Mouse (Mus musculus) heart, postnatal 0 days (tissue): ENCODE measurements around the gene Sema5a. TPM values are rescaled to one million over a fixed set of nuclear protein-coding genes. Genes with fewer than 3 reads are reported as not detected.

ENCODE experiments used
- ATAC-seq: fragments of 200-750 bp; cut with Nextera tagmentation; 2 replicates; pipeline ENCODE4 v1.8.0; 2017; ENCODE audit warnings: low read depth, moderate number of reproducible peaks, moderate library complexity; ENCODE audit not compliant: insufficient read depth
- DNase-seq: peaks from one replicate; pipeline ENCODE4 v3.0.0-alpha.2; 2016; ENCODE audit warnings: low spot score
- H3K27ac ChIP-seq: fragments of 300-500 bp; sonication (generic); 2 replicates; pipeline ENCODE4 v1.5.1; 2014; ENCODE audit warnings: low read depth, mild to moderate bottlenecking
- H3K27me3 ChIP-seq: fragments of 300-500 bp; sonication (generic); 2 replicates; pipeline ENCODE4 v1.6.1; 2014; ENCODE audit warnings: low read length, mixed read lengths; ENCODE audit not compliant: control insufficient read depth, insufficient read depth
- H3K36me3 ChIP-seq: fragments of 300-500 bp; sonication (generic); replicated peaks from 2 replicates; pipeline ENCODE4 v1.6.1; 2014; ENCODE audit warnings: low read length, mixed read lengths; ENCODE audit not compliant: control insufficient read depth, insufficient read depth
- H3K4me1 ChIP-seq: fragments of 300-500 bp; sonication (generic); 2 replicates; pipeline ENCODE4 v1.6.1; 2014; ENCODE audit warnings: antibody characterized with exemption; ENCODE audit not compliant: control insufficient read depth, insufficient read depth
- H3K4me2 ChIP-seq: fragments of 300-500 bp; sonication (generic); 2 replicates; pipeline ENCODE4 v1.6.1; 2014; ENCODE audit warnings: low read depth, mild to moderate bottlenecking, low read length, moderate library complexity
- H3K4me3 ChIP-seq: fragments of 300-500 bp; sonication (generic); 2 replicates; pipeline ENCODE4 v1.5.1; 2014; ENCODE audit warnings: low read depth, low read length
- H3K9ac ChIP-seq: fragments of 300-500 bp; sonication (generic); replicated peaks from 2 replicates; pipeline ENCODE4 v1.6.1; 2014; ENCODE audit warnings: low read depth, low read length, mixed read lengths
- H3K9me3 ChIP-seq: fragments of 300-500 bp; sonication (generic); replicated peaks from 2 replicates; pipeline ENCODE4 v1.6.1; 2016; ENCODE audit warnings: low read length; ENCODE audit not compliant: control insufficient read depth
- CTCF ChIP-seq: IDR thresholded peaks from 2 replicates; pipeline ENCODE4 v1.5.1; 2016; ENCODE audit warnings: antibody characterized with exemption, control low read depth, low read depth
- EP300 ChIP-seq: IDR thresholded peaks from 2 replicates; pipeline ENCODE4 v1.6.1; 2016; ENCODE audit warnings: antibody characterized with exemption, low read depth
- WGBS: fragments of 180-500 bp; shearing (Covaris S2); extraction: QIAGEN DNeasy Blood & Tissue Kit; methylation state at CpG from one replicate; pipeline ENCODE4 v1.1.7; 2014; 5-methylcytosine and 5-hydroxymethylcytosine counted together
- polyA plus RNA-seq: library from polyadenylated mRNA; unstranded; fragments of >200 nt; fragmentation: Nextera tagmentation; extraction: Ambion mirVana; gene quantifications from 2 replicates; pipeline ENCODE4 v1.2.1, GENCODE M21; 2015
- total RNA-seq: library from RNA; depleted of rRNA; stranded (reverse); fragments of >200 nt; gene quantifications from 2 replicates; pipeline ENCODE4 v1.2.3, GENCODE M21; 2014; ENCODE audit warnings: low replicate concordance

Sema5a gene
- total and polyA plus RNA-seq, 2 experiments from 2014 or later, result 3.7 to 11.5 TPM

DNA sequence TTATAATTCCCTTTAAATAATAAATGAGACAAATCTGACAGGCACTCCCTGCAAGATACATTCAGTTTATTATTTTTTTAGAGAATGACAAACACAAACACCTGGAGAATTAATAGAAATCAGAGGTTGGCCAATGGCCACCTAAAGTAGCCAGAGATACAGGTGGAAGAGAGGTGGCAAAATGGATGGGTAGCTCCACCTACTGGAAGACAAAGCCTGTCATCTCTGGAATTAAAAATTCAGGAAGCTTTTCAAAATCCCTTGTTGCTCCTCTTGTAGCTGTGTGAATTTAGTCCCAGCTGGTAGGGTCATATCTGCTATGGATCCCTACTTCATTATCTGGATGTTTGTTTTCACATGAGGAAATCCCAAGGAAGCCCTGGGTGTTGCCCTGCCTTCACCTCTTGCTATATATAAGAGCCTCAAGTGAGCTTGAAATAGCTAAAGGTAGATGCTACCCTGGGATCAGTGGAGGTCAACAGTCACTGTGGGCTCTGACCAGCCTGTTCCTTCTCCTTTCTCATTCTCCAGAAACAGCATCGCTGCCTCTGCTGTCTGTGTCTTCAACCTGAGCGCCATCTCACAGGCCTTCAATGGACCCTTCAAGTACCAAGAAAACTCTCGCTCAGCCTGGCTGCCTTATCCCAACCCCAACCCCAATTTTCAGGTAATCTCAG lies 323.7 kb downstream of the Sema5a start:
- TF ChIP-seq EP300 (no peak), CTCF (peak; percentile 62)
- Histone ChIP-seq H3K4me2 (no peak overlapping the region), H3K9ac (no peak overlapping the region), H3K27me3 (no peaks in the 10 kb centered on the region), H3K36me3 (no peaks in the 10 kb centered on the region), H3K4me3 (no peak overlapping the region), H3K4me1 (no peaks in the 10 kb centered on the region), H3K9me3 (no peaks in the 10 kb centered on the region), H3K27ac (no peak overlapping the region)
- ATAC-seq (no peak), DNase-seq (peak; percentile 41)
- WGBS, result 93% methylated on average over 3 of the region's 3 CpGs

GRCm38 (mm10) chr15:32568858-32569387 lies 324.3 kb downstream of the Sema5a start:
- no peak overlapping the region for H3K4me3 ChIP-seq
- no peak for TF ChIP-seq EP300
- H3K36me3 ChIP-seq, result no peaks in the 10 kb centered on the region
- H3K9ac ChIP-seq, result no peak overlapping the region
- no peaks in the 10 kb centered on the region for H3K4me1 ChIP-seq
- no peak overlapping the region for H3K27ac ChIP-seq
- no peaks in the 10 kb centered on the region for H3K27me3 ChIP-seq
- H3K4me2 ChIP-seq, result no peak overlapping the region
- H3K9me3 ChIP-seq, result no peaks in the 10 kb centered on the region
- ATAC-seq (no peak), DNase-seq (no peak)
- WGBS, result 69% methylated on average over 6 of the region's 6 CpGs

DNA sequence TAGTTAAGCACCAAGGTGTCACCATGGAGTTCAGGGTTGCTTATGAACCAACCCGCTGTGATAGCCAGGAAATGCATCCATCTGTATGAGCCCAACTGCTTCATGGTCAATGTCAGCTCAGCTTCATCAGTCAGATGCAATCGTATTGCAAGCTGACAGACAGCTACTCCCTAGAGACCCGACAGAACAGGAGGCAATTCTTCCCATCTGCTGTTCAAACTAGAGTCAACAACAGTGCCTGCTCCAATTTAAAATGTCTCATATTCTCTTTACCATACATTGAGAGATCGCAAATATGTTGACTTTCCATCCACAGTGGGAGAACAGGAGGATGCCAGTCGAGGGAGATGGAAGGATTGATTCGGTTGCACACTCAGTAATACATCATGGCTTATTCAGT lies 329.7 kb downstream of the Sema5a start:
- Histone ChIP-seq H3K27ac (no peak overlapping the region), H3K9me3 (no peaks in the 10 kb centered on the region), H3K9ac (no peak overlapping the region), H3K4me1 (no peaks in the 10 kb centered on the region), H3K36me3 (no peaks in the 10 kb centered on the region), H3K27me3 (no peaks in the 10 kb centered on the region), H3K4me2 (no peak overlapping the region), H3K4me3 (no peak overlapping the region)
- ATAC-seq, result no peak
- TF ChIP-seq CTCF (no peak), EP300 (no peak)
- 72% methylated on average over 6 of the region's 6 CpGs for WGBS
- DNase-seq, result no peak

- ATAC-seq, result no peak
- H3K4me2 ChIP-seq, result no peak overlapping the region
- no peak for DNase-seq
Observed at GRCm38 (mm10) chr15:32575212-32575611, 330.6 kb downstream of the Sema5a start.

DNA sequence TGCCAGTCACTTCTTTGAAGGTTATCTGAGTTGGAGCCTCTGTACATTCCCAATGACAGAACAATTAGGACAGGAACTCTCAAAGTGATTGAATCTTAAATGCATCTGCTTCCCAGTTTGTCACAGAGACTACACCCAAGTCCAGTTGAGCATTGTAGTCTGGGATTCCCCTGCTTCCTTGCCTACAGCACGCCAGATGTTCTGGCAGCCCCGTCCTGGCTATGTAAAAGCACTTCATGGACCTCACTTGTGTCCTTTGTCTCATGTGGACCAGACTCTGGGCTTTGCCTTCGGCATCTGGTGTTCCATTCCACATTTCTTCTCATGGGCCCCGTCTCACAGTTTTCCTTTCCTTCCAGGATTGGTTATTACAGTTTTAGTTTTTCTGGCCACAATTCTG lies 334.7 kb downstream of the Sema5a start:
- Histone ChIP-seq H3K9ac (no peak overlapping the region), H3K4me1 (no peaks in the 10 kb centered on the region), H3K27ac (no peak overlapping the region), H3K4me2 (no peak overlapping the region), H3K9me3 (no peaks in the 10 kb centered on the region), H3K36me3 (no peaks in the 10 kb centered on the region), H3K27me3 (no peaks in the 10 kb centered on the region), H3K4me3 (no peak overlapping the region)
- DNase-seq, result no peak
- WGBS, result 70% methylated on average over 4 of the region's 4 CpGs
- no peak for ATAC-seq
- TF ChIP-seq CTCF (no peak), EP300 (no peak)

More at GRCm38 (mm10) chr15:32575212-32575611, 330.6 kb downstream of the Sema5a start:
- 70% methylated on average over 2 of the region's 2 CpGs for whole genome bisulfite sequencing
- TF ChIP-seq EP300, result no peak
- no peak for TF ChIP-seq CTCF
- H3K4me3 ChIP-seq, result no peak overlapping the region
- no peaks in the 10 kb centered on the region for H3K27me3 ChIP-seq
- H3K9me3 ChIP-seq, result no peaks in the 10 kb centered on the region
- no peaks in the 10 kb centered on the region for H3K4me1 ChIP-seq
- no peak overlapping the region for H3K9ac ChIP-seq
- no peaks in the 10 kb centered on the region for H3K36me3 ChIP-seq
- no peak overlapping the region for H3K27ac ChIP-seq

GRCm38 (mm10) chr15:32590641-32591040 lies 346.0 kb downstream of the Sema5a start:
- H3K9ac ChIP-seq, result no peak overlapping the region
- H3K27ac ChIP-seq, result no peak overlapping the region
- no peaks in the 10 kb centered on the region for H3K4me1 ChIP-seq
- 93% methylated on average over 1 of the region's 1 CpGs for WGBS
- no peak overlapping the region for H3K4me2 ChIP-seq
- DNase-seq, result no peak
- no peaks in the 10 kb centered on the region for H3K27me3 ChIP-seq
- no peak for ATAC-seq
- H3K4me3 ChIP-seq, result no peak overlapping the region
- H3K36me3 ChIP-seq, result no peaks in the 10 kb centered on the region
- no peak for TF ChIP-seq CTCF
- no peak for TF ChIP-seq EP300
- H3K9me3 ChIP-seq, result no peaks in the 10 kb centered on the region
